Mouse (Mus musculus): Measurements from ENCODE around the gene Ccdc130. TPM values are rescaled to one million over a fixed set of nuclear protein-coding genes. Genes with fewer than 3 reads are reported as not detected.

Ccdc130 gene
- total RNA-seq, 2 experiments from 2014 or later, result 11.3 to 11.4 TPM

Small RNA genes lying within 50 kb of the gene (microRNA-seq; reads per million reads assigned to microRNA genes)
- gene Mir23a, result 31,576 to 34,975 reads per million in 2 experiments
- 0 reads per million in 2 experiments for gene Mir24-2
- gene Mir27a, result 320 to 471 reads per million in 2 experiments
- 0 reads per million in 2 experiments for gene Mir3074-2

Other genes with a start within 250 kb of the Ccdc130 start
- 1 to 10 TPM in 1 of 2 experiments, under 1 TPM in 1; 0.99 to 1.1 TPM for gene Palm3, start 248.9 kb downstream of the Ccdc130 start, total RNA-seq (2021)
- gene Il27ra, start 227.8 kb downstream of the Ccdc130 start, total RNA-seq (2021), result under 1 TPM; 0.84 to 0.87 TPM
- gene Rln3, start 225.4 kb downstream of the Ccdc130 start, total RNA-seq (2021), result not detected
- 1 to 10 TPM; 1.6 to 1.9 TPM for gene Gm10643, start 205.2 kb downstream of the Ccdc130 start, total RNA-seq (2021)
- 1 to 10 TPM; 5.2 to 8.2 TPM for gene Rfx1, start 203.5 kb downstream of the Ccdc130 start, total RNA-seq (2021)
- 10 to 100 TPM in 1 of 2 experiments, 1 to 10 TPM in 1; 9.5 to 11.2 TPM for gene Dcaf15, start 165.6 kb downstream of the Ccdc130 start, total RNA-seq (2021)
- gene Podnl1, start 144.4 kb downstream of the Ccdc130 start, total RNA-seq (2021), result 1 to 10 TPM in 1 of 2 experiments, under 1 TPM in 1; 0.14 to 2.4 TPM
- gene Cc2d1a, start 122.4 kb downstream of the Ccdc130 start, total RNA-seq (2021), result 10 to 100 TPM; 12.5 to 13.9 TPM
- gene 4930432K21Rik, start 122.4 kb downstream of the Ccdc130 start, total RNA-seq (2021), result under 1 TPM; 0.32 to 0.54 TPM
- 1 to 10 TPM; 1.4 to 2.4 TPM for gene Nanos3, start 85.2 kb downstream of the Ccdc130 start, total RNA-seq (2021)
- gene Zswim4, start 33.3 kb downstream of the Ccdc130 start, total RNA-seq (2021), result 1 to 10 TPM; 7.9 to 8.5 TPM
- 100 to 1,000 TPM; 180 to 184 TPM for gene D8Ertd738e, start 20.7 kb downstream of the Ccdc130 start, total RNA-seq (2021)
- gene Mri1, start 13.1 kb downstream of the Ccdc130 start, total RNA-seq (2021), result 10 to 100 TPM; 16.8 to 20.6 TPM
- gene Cacna1a, start 118.1 kb upstream of the Ccdc130 start, total RNA-seq (2021), result 1 to 10 TPM; 5.2 to 8.4 TPM

Measured in gastrocnemius, postnatal 10 days (tissue).